Mouse (Mus musculus) forebrain, postnatal 0 days (tissue): Measurements from ENCODE around the gene Myl12a. TPM values are rescaled to one million over a fixed set of nuclear protein-coding genes. Genes with fewer than 3 reads are reported as not detected.

ENCODE experiments used
- ATAC-seq: fragments of 200-750 bp; cut with Nextera tagmentation; 2 replicates; pipeline ENCODE4 v1.8.0; 2017; ENCODE audit warnings: mild to moderate bottlenecking, moderate library complexity
- DNase-seq: peaks from one replicate; pipeline ENCODE4 v3.0.0-alpha.2; 2015
- H3K27ac ChIP-seq: fragments of 300-500 bp; sonication (generic); 2 replicates; pipeline ENCODE4 v1.5.1; 2014; ENCODE audit warnings: low read depth, mild to moderate bottlenecking, antibody characterized with exemption, low read length, moderate library complexity, mixed read lengths
- H3K27me3 ChIP-seq: fragments of 300-500 bp; sonication (generic); 2 replicates; pipeline ENCODE4 v1.6.1; 2014; ENCODE audit warnings: mild to moderate bottlenecking, low read length, mixed read lengths; ENCODE audit not compliant: insufficient read depth
- H3K36me3 ChIP-seq: fragments of 300-500 bp; sonication (generic); 2 replicates; pipeline ENCODE4 v1.6.1; 2014; ENCODE audit warnings: mild to moderate bottlenecking, moderate library complexity; ENCODE audit not compliant: insufficient read depth
- H3K4me1 ChIP-seq: fragments of 300-500 bp; sonication (generic); 2 replicates; pipeline ENCODE4 v1.6.1; 2014; ENCODE audit warnings: antibody characterized with exemption; ENCODE audit not compliant: insufficient read depth
- H3K4me2 ChIP-seq: fragments of 300-500 bp; sonication (generic); 2 replicates; pipeline ENCODE4 v1.6.1; 2014; ENCODE audit warnings: low read depth, mild to moderate bottlenecking, moderate library complexity
- H3K4me3 ChIP-seq: fragments of 300-500 bp; sonication (generic); 2 replicates; pipeline ENCODE4 v1.5.1; 2014; ENCODE audit warnings: low read depth, low read length, mixed read lengths
- H3K9ac ChIP-seq: fragments of 300-500 bp; sonication (generic); 2 replicates; pipeline ENCODE4 v1.6.1; 2014; ENCODE audit warnings: mild to moderate bottlenecking
- H3K9me3 ChIP-seq: fragments of 300-500 bp; sonication (generic); 2 replicates; pipeline ENCODE4 v1.6.1; 2016; ENCODE audit warnings: low read length
- CTCF ChIP-seq: sonication (generic); IDR thresholded peaks from 2 replicates; pipeline ENCODE4 v1.5.1; 2016; ENCODE audit warnings: antibody characterized with exemption, control low read depth, low read depth
- WGBS: fragments of 180-500 bp; shearing (Covaris S2); extraction: QIAGEN DNeasy Blood & Tissue Kit; methylation state at CpG from one replicate; pipeline ENCODE4 v1.1.7; 2014; 5-methylcytosine and 5-hydroxymethylcytosine counted together
- polyA plus RNA-seq: library from polyadenylated mRNA; unstranded; fragments of >200 nt; fragmentation: Nextera tagmentation; extraction: Ambion mirVana; gene quantifications from 2 replicates; pipeline ENCODE4 v1.2.1, GENCODE M21; 2015
- total RNA-seq: library from RNA; depleted of rRNA; stranded (reverse); fragments of >200 nt; gene quantifications from 2 replicates; pipeline ENCODE4 v1.2.3, GENCODE M21; 2014

Gene Myl12a
- total and polyA plus RNA-seq, 2 experiments from 2014 or later = 35.6 to 80.8 TPM

- ATAC-seq = no peak
- WGBS = 85% methylated on average over 6 of the region's 6 CpGs
- no peak for TF ChIP-seq CTCF
- H3K4me2 ChIP-seq = no peak overlapping the region
- no peaks in the 10 kb centered on the region for H3K9me3 ChIP-seq
- H3K4me3 ChIP-seq = no peak overlapping the region
- no peaks in the 10 kb centered on the region for H3K27me3 ChIP-seq
- peaks cover 5% of the 10 kb centered on the region; the same call in 1 of the 2 replicates for H3K36me3 ChIP-seq
- no peak for DNase-seq
- H3K27ac ChIP-seq = no peak overlapping the region
- H3K9ac ChIP-seq = no peak overlapping the region
- no peaks in the 10 kb centered on the region for H3K4me1 ChIP-seq
These were observed 4.8 kb downstream of the Myl12a start for GRCm38 (mm10) chr17:70997836-70998235.

- no peak for TF ChIP-seq CTCF
- ATAC-seq = no peak
- no peak overlapping the region for H3K27ac ChIP-seq
These were observed 7.1 kb downstream of the Myl12a start for GRCm38 (mm10) chr17:70995551-70995950.

GRCm38 (mm10) chr17:70994671-70995070, 8.0 kb downstream of the Myl12a start:
- ATAC-seq = no peak
- H3K9me3 ChIP-seq = no peaks in the 10 kb centered on the region
- H3K4me2 ChIP-seq = no peak overlapping the region
- no peaks in the 10 kb centered on the region for H3K27me3 ChIP-seq
- H3K4me3 ChIP-seq = no peak overlapping the region
- WGBS = 78% methylated on average over 6 of the region's 6 CpGs
- peaks cover 5% of the 10 kb centered on the region; the same call in 1 of the 2 replicates for H3K36me3 ChIP-seq
- H3K4me1 ChIP-seq = 0 out of 2 replicates have a peak, but pooled peaks cover 1% of the 10 kb centered on the region
- H3K9ac ChIP-seq = no peak overlapping the region
- H3K27ac ChIP-seq = no peak overlapping the region
- DNase-seq = no peak
- TF ChIP-seq CTCF = no peak

More at GRCm38 (mm10) chr17:70995551-70995950, 7.1 kb downstream of the Myl12a start:
- H3K4me2 ChIP-seq = no peak overlapping the region
- DNase-seq = no peak
- H3K4me1 ChIP-seq = no peaks in the 10 kb centered on the region
- no peaks in the 10 kb centered on the region for H3K27me3 ChIP-seq
- 94% methylated on average over 6 of the region's 6 CpGs for WGBS
- H3K4me3 ChIP-seq = no peak overlapping the region
- H3K36me3 ChIP-seq = peaks cover 5% of the 10 kb centered on the region; the same call in 1 of the 2 replicates
- H3K9me3 ChIP-seq = no peaks in the 10 kb centered on the region
- no peak overlapping the region for H3K9ac ChIP-seq

- no peak for DNase-seq
- Histone ChIP-seq H3K27me3 (no peaks in the 10 kb centered on the region), H3K9ac (no peak overlapping the region), H3K36me3 (peaks cover 5% of the 10 kb centered on the region; the same call in 1 of the 2 replicates), H3K27ac (no peak overlapping the region), H3K4me3 (no peak overlapping the region), H3K4me2 (no peak overlapping the region), H3K4me1 (peaks cover 9% of the 10 kb centered on the region; the same call in 1 of the 2 replicates), H3K9me3 (no peaks in the 10 kb centered on the region)
- ATAC-seq = no peak
- 7% methylated on average over 3 of the region's 3 CpGs for WGBS
- TF ChIP-seq CTCF = no peak
These were observed 9.3 kb downstream of the Myl12a start for GRCm38 (mm10) chr17:70993385-70993807.

GRCm38 (mm10) chr17:70992662-70993061, 10.0 kb downstream of the Myl12a start:
- ATAC-seq = no peak
- Histone ChIP-seq H3K27ac (no peak overlapping the region), H3K4me1 (peaks cover 9% of the 10 kb centered on the region; the same call in 1 of the 2 replicates), H3K36me3 (peaks cover 5% of the 10 kb centered on the region; the same call in 1 of the 2 replicates), H3K4me2 (no peak overlapping the region), H3K9me3 (no peaks in the 10 kb centered on the region), H3K9ac (no peak overlapping the region), H3K27me3 (no peaks in the 10 kb centered on the region), H3K4me3 (no peak overlapping the region)
- no peak for TF ChIP-seq CTCF
- 68% methylated on average over 9 of the region's 9 CpGs for WGBS
- no peak for DNase-seq

GRCm38 (mm10) chr17:70991706-70992625, 10.7 kb downstream of the Myl12a start:
- Histone ChIP-seq H3K4me3 (no peak overlapping the region), H3K27ac (no peak overlapping the region), H3K9ac (no peak overlapping the region), H3K27me3 (no peaks in the 10 kb centered on the region), H3K4me2 (no peak overlapping the region), H3K4me1 (peaks cover 9% of the 10 kb centered on the region; the same call in 1 of the 2 replicates), H3K9me3 (no peaks in the 10 kb centered on the region), H3K36me3 (peaks cover 5% of the 10 kb centered on the region; the same call in 1 of the 2 replicates)
- TF ChIP-seq CTCF = peak; percentile 43
- no peak for ATAC-seq
- peak; percentile 25 for DNase-seq
- 86% methylated on average over 16 of the region's 16 CpGs for WGBS
